Mouse (Mus musculus) liver, embryonic 11.5 days (tissue): ENCODE measurements around the gene Csnk2a1. TPM values are rescaled to one million over a fixed set of nuclear protein-coding genes. Genes with fewer than 3 reads are reported as not detected.

Experiments used
- ATAC-seq: fragments of 200-750 bp; cut with Nextera tagmentation; replicated peaks from 2 replicates; pipeline ENCODE4 v1.8.0; 2017; ENCODE audit warnings: moderate number of reproducible peaks, mild to moderate bottlenecking, moderate TSS enrichment, moderate library complexity; ENCODE audit not compliant: low FRiP score
- DNase-seq: peaks from one replicate; pipeline ENCODE4 v3.0.0-alpha.2; 2017; ENCODE audit warnings: low spot score
- H3K27ac ChIP-seq: fragments of 300-500 bp; sonication (generic); 2 replicates; pipeline ENCODE4 v1.5.1; 2014; ENCODE audit warnings: mild to moderate bottlenecking, low read depth, low read length, control low read depth
- H3K27me3 ChIP-seq: fragments of 300-500 bp; sonication (generic); replicated peaks from 2 replicates; pipeline ENCODE4 v1.6.1; 2014; ENCODE audit warnings: low read length, mixed read lengths; ENCODE audit not compliant: control insufficient read depth, insufficient read depth
- H3K36me3 ChIP-seq: fragments of 300-500 bp; sonication (generic); 2 replicates; pipeline ENCODE4 v1.6.1; 2014; ENCODE audit warnings: mild to moderate bottlenecking, low read length, moderate library complexity, mixed read lengths; ENCODE audit not compliant: control insufficient read depth, insufficient read depth
- H3K4me1 ChIP-seq: fragments of 300-500 bp; sonication (generic); replicated peaks from 2 replicates; pipeline ENCODE4 v1.6.1; 2014; ENCODE audit warnings: low read length, mixed read lengths; ENCODE audit not compliant: control insufficient read depth, insufficient read depth
- H3K4me2 ChIP-seq: fragments of 300-500 bp; sonication (generic); 2 replicates; pipeline ENCODE4 v1.6.1; 2014; ENCODE audit warnings: mild to moderate bottlenecking, control low read depth, moderate library complexity
- H3K4me3 ChIP-seq: fragments of 300-500 bp; sonication (generic); 2 replicates; pipeline ENCODE4 v1.5.1; 2014; ENCODE audit warnings: low read depth, low read length, control low read depth
- H3K9ac ChIP-seq: fragments of 300-500 bp; sonication (generic); 2 replicates; pipeline ENCODE4 v1.6.1; 2014; ENCODE audit warnings: low read depth, low read length, control low read depth
- H3K9me3 ChIP-seq: fragments of 300-500 bp; sonication (generic); 2 replicates; pipeline ENCODE4 v1.6.1; 2016; ENCODE audit warnings: low read length, inconsistent platforms, mixed read lengths; ENCODE audit not compliant: control insufficient read depth
- WGBS: fragments of 180-500 bp; shearing (Covaris S2); extraction: QIAGEN DNeasy Blood & Tissue Kit; methylation state at CpG from one replicate; pipeline ENCODE4 v1.1.7; 2014; 5-methylcytosine and 5-hydroxymethylcytosine counted together
- polyA plus RNA-seq: library from polyadenylated mRNA; unstranded; fragments of >200 nt; fragmentation: Nextera tagmentation; extraction: Ambion mirVana; gene quantifications from 2 replicates; pipeline ENCODE4 v1.2.1, GENCODE M21; 2014

Csnk2a1 gene
- polyA plus RNA-seq, 1 experiment from 2014 or later, result 65.2 TPM

DNA sequence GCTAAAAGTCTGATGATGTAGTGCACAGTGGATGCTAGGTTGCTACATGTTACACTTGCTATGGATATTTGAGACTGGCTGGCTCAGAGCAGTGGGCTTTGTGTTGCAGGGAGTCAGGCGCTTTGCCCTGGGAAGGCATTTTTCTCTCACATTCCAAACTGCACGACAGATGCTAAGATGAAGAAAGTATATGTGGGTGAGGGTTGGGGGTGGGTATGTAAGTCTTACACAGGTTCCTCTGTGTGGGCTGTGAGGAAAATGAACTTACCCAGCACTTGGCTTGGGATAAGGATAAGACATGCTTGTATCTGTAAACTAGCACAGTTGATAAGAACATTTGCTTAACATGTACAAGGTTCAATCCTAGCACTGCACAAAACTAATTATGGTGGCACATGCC, 76.2 kb downstream of the Csnk2a1 start:
- Histone ChIP-seq H3K9ac (no peak overlapping the region), H3K36me3 (peaks cover 19% of the 10 kb centered on the region), H3K27ac (no peak overlapping the region), H3K27me3 (no peaks in the 10 kb centered on the region), H3K9me3 (no peaks in the 10 kb centered on the region), H3K4me3 (no peak overlapping the region), H3K4me2 (no peak overlapping the region), H3K4me1 (no peaks in the 10 kb centered on the region)
- WGBS, result 91% methylated on average over 2 of the region's 2 CpGs
- no peak for DNase-seq
- ATAC-seq, result no peak

DNA sequence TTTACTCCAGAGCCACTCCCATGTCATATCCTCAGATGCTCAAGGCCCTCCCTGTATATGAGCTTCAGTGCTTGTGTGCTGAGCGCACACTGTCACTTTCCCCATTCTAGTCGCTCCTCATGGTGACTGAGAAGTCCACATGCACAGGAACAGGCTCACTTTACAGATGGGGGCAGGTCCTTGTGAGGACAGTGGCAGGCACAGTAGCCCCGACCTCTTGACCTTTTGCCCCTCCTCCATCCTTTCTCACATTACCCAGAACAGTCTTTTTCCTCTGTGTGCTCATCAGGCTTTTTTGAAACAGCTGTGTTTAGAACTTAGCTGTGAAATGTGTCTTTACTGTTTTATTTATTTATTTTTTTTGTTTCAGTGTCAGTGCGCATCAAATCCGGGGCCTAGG, 77.1 kb downstream of the Csnk2a1 start:
- Histone ChIP-seq H3K9ac (no peak overlapping the region), H3K27ac (no peak overlapping the region), H3K9me3 (no peaks in the 10 kb centered on the region), H3K27me3 (no peaks in the 10 kb centered on the region), H3K4me2 (no peak overlapping the region), H3K4me1 (no peaks in the 10 kb centered on the region), H3K4me3 (no peak overlapping the region), H3K36me3 (peaks cover 28% of the 10 kb centered on the region)
- WGBS, result 71% methylated on average over 5 of the region's 5 CpGs
- no peak; the same call in 1 of the 2 replicates for ATAC-seq
- DNase-seq, result no peak

DNA sequence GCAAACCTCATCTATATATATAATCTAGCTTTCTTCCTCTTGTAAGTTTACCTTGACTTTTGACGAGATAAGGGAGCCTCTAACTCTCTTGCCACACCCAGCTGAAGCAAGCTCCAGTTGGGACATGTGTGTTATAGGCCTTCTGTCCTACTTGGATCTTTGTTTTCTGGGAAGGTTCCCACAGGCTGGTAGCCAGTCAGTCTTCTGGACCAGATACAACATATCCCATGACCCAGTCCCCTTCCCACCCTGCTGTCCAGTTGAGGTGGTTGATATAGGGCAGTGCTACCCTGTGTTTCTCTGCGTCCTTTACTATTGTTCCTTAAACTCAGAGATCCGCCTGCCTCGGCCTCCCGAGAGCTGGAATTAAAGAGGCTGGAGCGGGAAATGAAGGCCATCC, 78.8 kb downstream of the Csnk2a1 start:
- peaks cover 36% of the 10 kb centered on the region for H3K36me3 ChIP-seq
- no peaks in the 10 kb centered on the region for H3K4me1 ChIP-seq
- no peak for DNase-seq
- H3K4me2 ChIP-seq, result no peak overlapping the region
- 92% methylated on average over 6 of the region's 6 CpGs for WGBS
- no peaks in the 10 kb centered on the region for H3K27me3 ChIP-seq
- H3K4me3 ChIP-seq, result no peak overlapping the region
- no peak for ATAC-seq
- no peaks in the 10 kb centered on the region for H3K9me3 ChIP-seq
- no peak overlapping the region for H3K27ac ChIP-seq
- H3K9ac ChIP-seq, result no peak overlapping the region

DNA sequence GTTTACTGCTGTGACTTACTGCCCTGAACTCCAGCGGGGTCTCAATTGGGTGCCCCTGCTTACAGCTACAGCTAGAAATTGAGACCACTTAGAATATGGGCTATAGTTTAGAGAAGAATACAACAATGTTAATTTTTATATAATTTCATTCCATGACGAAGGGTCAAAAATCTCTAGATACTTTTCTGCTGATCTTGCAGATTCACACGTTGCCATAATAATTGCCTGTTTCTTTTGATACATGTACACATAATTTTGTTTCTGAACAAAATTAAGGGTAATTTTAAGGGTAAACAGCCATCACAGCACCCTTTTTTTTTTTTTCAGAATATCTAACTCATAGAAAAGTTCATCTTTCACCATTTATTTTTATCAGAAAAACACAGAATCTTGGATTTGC, 80.5 kb downstream of the Csnk2a1 start:
- Histone ChIP-seq H3K4me2 (no peak overlapping the region), H3K9me3 (no peaks in the 10 kb centered on the region), H3K4me3 (no peak overlapping the region), H3K4me1 (no peaks in the 10 kb centered on the region), H3K9ac (no peak overlapping the region), H3K27ac (no peak overlapping the region), H3K36me3 (peaks cover 46% of the 10 kb centered on the region), H3K27me3 (no peaks in the 10 kb centered on the region)
- WGBS, result 87% methylated on average over 3 of the region's 3 CpGs
- DNase-seq (no peak), ATAC-seq (no peak)

DNA sequence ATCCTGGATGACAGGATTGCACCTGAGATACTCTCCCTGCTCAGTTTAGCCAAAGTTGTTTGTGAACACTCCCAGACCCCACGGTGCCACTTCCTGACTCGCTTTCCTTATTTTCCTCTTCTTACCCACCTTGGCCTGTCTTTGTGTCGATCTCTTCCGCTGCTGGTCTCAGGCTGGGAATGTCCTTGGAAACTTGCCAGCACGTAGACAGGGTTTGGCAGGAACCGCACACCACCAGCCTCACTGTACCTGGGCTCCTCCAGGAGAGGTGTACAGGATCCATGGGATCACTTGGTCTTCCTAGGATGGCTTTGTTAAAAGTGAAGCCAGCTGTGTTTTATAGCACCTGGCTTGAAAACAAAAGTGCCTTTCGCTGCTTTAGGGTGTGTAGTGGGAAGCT, 86.4 kb downstream of the Csnk2a1 start:
- DNase-seq (no peak), ATAC-seq (no peak)
- no peaks in the 10 kb centered on the region for H3K4me1 ChIP-seq
- H3K9ac ChIP-seq, result no peak overlapping the region
- peaks cover 48% of the 10 kb centered on the region for H3K36me3 ChIP-seq
- 90% methylated on average over 7 of the region's 7 CpGs for WGBS
- H3K9me3 ChIP-seq, result no peaks in the 10 kb centered on the region
- no peak overlapping the region for H3K4me3 ChIP-seq
- no peak overlapping the region for H3K4me2 ChIP-seq
- no peak overlapping the region for H3K27ac ChIP-seq
- no peaks in the 10 kb centered on the region for H3K27me3 ChIP-seq

DNA sequence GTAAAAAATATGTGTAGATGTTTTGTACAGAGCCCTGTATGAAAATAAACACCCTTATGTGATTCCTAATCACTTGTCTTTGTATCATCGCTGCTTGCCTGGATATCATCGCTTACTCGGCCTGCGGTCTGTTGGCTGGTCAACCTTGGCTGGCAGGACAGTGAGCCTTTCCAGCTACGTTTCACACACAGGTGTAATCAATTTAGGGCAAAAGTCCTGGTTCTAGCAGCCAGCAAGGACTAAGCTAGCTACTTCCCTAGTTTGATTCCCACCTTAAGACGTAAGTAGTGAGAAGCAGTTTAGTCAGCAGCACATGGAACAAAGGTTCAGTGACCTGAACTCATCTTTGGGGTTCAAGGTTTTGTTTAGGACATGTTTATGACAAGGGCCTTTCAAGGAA, 87.3 kb downstream of the Csnk2a1 start:
- Histone ChIP-seq H3K27ac (no peak overlapping the region), H3K4me2 (no peak overlapping the region), H3K36me3 (peaks cover 47% of the 10 kb centered on the region), H3K9me3 (no peaks in the 10 kb centered on the region), H3K4me1 (no peaks in the 10 kb centered on the region), H3K4me3 (no peak overlapping the region), H3K9ac (no peak overlapping the region), H3K27me3 (no peaks in the 10 kb centered on the region)
- DNase-seq (no peak), ATAC-seq (no peak)
- 90% methylated on average over 6 of the region's 6 CpGs for WGBS

DNA sequence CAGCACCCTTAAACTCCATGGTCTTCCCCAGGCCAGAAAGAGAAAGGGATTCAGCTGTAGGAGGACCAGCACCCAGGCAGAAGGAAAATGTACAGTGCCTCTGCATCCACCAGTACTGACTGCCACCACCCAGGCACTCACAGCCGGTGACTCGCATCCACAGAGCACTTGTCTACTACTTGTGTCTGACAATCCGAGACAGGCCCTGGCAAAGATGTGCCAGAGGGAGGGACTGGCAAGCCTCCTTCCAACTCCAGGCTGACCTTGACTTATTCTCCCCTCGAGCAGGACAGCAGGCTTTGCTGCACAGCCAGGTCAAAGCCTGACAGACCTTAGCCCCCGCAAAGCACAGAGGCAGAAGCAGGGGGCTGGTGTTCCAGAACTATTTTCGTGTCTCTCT, 90.4 kb downstream of the Csnk2a1 start:
- 83% methylated on average over 6 of the region's 6 CpGs for WGBS
- Histone ChIP-seq H3K36me3 (peaks cover 44% of the 10 kb centered on the region), H3K27me3 (no peaks in the 10 kb centered on the region), H3K27ac (no peak overlapping the region), H3K4me2 (no peak overlapping the region), H3K9me3 (no peaks in the 10 kb centered on the region), H3K9ac (no peak overlapping the region), H3K4me3 (no peak overlapping the region), H3K4me1 (no peaks in the 10 kb centered on the region)
- ATAC-seq (no peak), DNase-seq (no peak)

DNA sequence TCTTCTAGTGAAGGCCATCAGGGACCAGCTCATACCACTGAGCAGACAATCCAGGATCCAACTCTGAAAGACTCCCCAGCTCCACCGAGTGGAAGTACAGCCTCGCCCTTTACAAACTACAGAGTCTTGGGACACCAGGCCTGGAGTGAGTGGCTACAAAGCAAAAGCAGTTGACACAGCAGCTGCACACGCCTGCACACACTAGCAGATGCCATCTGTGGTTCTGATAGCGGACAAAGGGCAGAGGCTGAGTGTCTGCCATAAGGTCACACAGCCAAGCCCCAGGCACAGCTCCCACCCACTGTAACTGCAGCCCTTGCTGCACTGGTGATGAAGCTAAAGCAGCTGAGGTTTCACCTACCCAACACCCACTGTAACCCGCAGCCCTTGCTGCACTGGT, 94.9 kb downstream of the Csnk2a1 start:
- Histone ChIP-seq H3K36me3 (peaks cover 53% of the 10 kb centered on the region), H3K4me1 (no peaks in the 10 kb centered on the region), H3K27me3 (no peaks in the 10 kb centered on the region), H3K9me3 (no peaks in the 10 kb centered on the region), H3K4me3 (no peak overlapping the region), H3K27ac (no peak overlapping the region), H3K4me2 (no peak overlapping the region), H3K9ac (no peak overlapping the region)
- WGBS, result 80% methylated on average over 5 of the region's 5 CpGs
- ATAC-seq (no peak), DNase-seq (no peak)

DNA sequence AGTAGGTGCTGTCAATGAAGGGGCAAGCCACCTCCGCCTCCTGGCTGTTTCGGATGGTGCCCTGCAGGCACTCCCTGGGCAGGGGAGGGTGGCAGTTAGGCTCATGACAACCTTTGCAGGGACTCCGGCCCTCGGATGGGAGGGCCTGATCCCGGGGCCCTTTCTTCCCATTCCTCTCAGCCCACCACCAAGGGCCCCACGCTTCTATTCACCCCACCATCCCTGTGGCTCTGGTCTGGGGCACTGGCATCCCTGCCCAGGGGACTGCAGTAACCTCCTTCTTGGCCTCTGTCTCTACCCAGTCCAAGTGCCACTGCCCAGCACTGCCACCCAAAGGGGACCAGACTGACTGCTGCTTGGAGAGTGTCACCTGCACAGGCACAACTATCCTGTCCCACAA, 95.6 kb downstream of the Csnk2a1 start:
- Histone ChIP-seq H3K9me3 (no peaks in the 10 kb centered on the region), H3K4me3 (no peak overlapping the region), H3K27me3 (no peaks in the 10 kb centered on the region), H3K27ac (no peak overlapping the region), H3K4me1 (no peaks in the 10 kb centered on the region), H3K9ac (no peak overlapping the region), H3K36me3 (peaks cover 50% of the 10 kb centered on the region), H3K4me2 (no peak overlapping the region)
- ATAC-seq, result no peak
- 98% methylated on average over 6 of the region's 6 CpGs for WGBS
- DNase-seq, result no peak
